Mouse (Mus musculus) B cell, adult 62 days (primary cell): ENCODE measurements around the gene Glo1. TPM values are rescaled to one million over a fixed set of nuclear protein-coding genes. Genes with fewer than 3 reads are reported as not detected.

ENCODE experiments used
- total RNA-seq: library from RNA; stranded (reverse); gene quantifications from 4 replicates; pipeline ENCODE4 v1.2.4, GENCODE M21; 2023

Glo1 gene
- 43.2 to 46.2 TPM (median 44.3 TPM) in 4 replicates for total RNA-seq

GRCm38 (mm10) chr17:30626719-30627118 lies at the start of gene Glo1:
Glo1 (minus strand) TSS chr17:30626871.

GRCm38 (mm10) chr17:30624132-30624531 lies 2.5 kb downstream of the Glo1 start, which contains the start of gene Dnah8:
Dnah8 (plus strand) TSS chr17:30624354.

GRCm38 (mm10) chr17:30575941-30576773 lies 50.5 kb downstream of the Glo1 start, which contains the start of gene Btbd9:
Btbd9 (minus strand) TSS chr17:30576488.

Other genes with a start within 250 kb of the Glo1 start
- gene Btbd9, start 50.4 kb downstream of the Glo1 start, total RNA-seq: 69.6 to 73.1 TPM (median 70.5 TPM) in 4 replicates
- 7.5 to 10.0 TPM (median 8.4 TPM) in 4 replicates for gene Dnah8, start 2.5 kb downstream of the Glo1 start, total RNA-seq